Mouse (Mus musculus) embryonic facial prominence, embryonic 11.5 days (tissue): ENCODE data around the gene Zfp358. TPM values are rescaled to one million over a fixed set of nuclear protein-coding genes. Genes with fewer than 3 reads are reported as not detected.

ENCODE experiments used
- ATAC-seq: fragments of 200-750 bp; cut with Nextera tagmentation; replicated peaks from 2 replicates; pipeline ENCODE4 v1.8.0; 2017; ENCODE audit warnings: low read depth; ENCODE audit not compliant: insufficient number of reproducible peaks, low FRiP score, low TSS enrichment
- DNase-seq: peaks from one replicate; pipeline ENCODE4 v3.0.0-alpha.2; 2015; ENCODE audit warnings: low spot score
- H3K27ac ChIP-seq: fragments of 300-500 bp; sonication (generic); replicated peaks from 2 replicates; pipeline ENCODE4 v1.5.1; 2014; ENCODE audit warnings: mild to moderate bottlenecking, low read depth, low read length, control low read depth
- H3K27me3 ChIP-seq: fragments of 300-500 bp; sonication (generic); 2 replicates; pipeline ENCODE4 v1.6.1; 2014; ENCODE audit warnings: mild to moderate bottlenecking, low read length, moderate library complexity, mixed read lengths; ENCODE audit not compliant: control insufficient read depth, insufficient read depth
- H3K36me3 ChIP-seq: fragments of 300-500 bp; sonication (generic); replicated peaks from 2 replicates; pipeline ENCODE4 v1.6.1; 2014; ENCODE audit warnings: low read depth, mild to moderate bottlenecking, low read length, moderate library complexity, mixed read lengths; ENCODE audit not compliant: control insufficient read depth, insufficient read depth
- H3K4me1 ChIP-seq: fragments of 300-500 bp; sonication (generic); 2 replicates; pipeline ENCODE4 v1.6.1; 2014; ENCODE audit warnings: low read length, mixed read lengths; ENCODE audit not compliant: control insufficient read depth, insufficient read depth
- H3K4me2 ChIP-seq: fragments of 300-500 bp; sonication (generic); 2 replicates; pipeline ENCODE4 v1.6.1; 2014; ENCODE audit warnings: low read depth, mild to moderate bottlenecking, control low read depth, low read length, moderate library complexity
- H3K4me3 ChIP-seq: fragments of 300-500 bp; sonication (generic); 2 replicates; pipeline ENCODE4 v1.5.1; 2014; ENCODE audit warnings: low read depth, low read length, control low read depth
- H3K9ac ChIP-seq: fragments of 300-500 bp; sonication (generic); replicated peaks from 2 replicates; pipeline ENCODE4 v1.6.1; 2014; ENCODE audit warnings: mild to moderate bottlenecking, control low read depth, low read length
- H3K9me3 ChIP-seq: fragments of 300-500 bp; sonication (generic); replicated peaks from 2 replicates; pipeline ENCODE4 v1.6.1; 2016; ENCODE audit warnings: mild to moderate bottlenecking, low read length, inconsistent platforms, mixed read lengths; ENCODE audit not compliant: control insufficient read depth
- WGBS: fragments of 180-500 bp; shearing (Covaris S2); extraction: QIAGEN DNeasy Blood & Tissue Kit; methylation state at CpG from one replicate; pipeline ENCODE4 v1.1.7; 2014; 5-methylcytosine and 5-hydroxymethylcytosine counted together
- polyA plus RNA-seq: library from polyadenylated mRNA; unstranded; fragments of >200 nt; fragmentation: Nextera tagmentation; extraction: Ambion mirVana; gene quantifications from 2 replicates; pipeline ENCODE4 v1.2.1, GENCODE M21; 2014

Gene Zfp358
- polyA plus RNA-seq, 1 experiment from 2014 or later = 29.0 TPM

- no peak overlapping the region for H3K4me3 ChIP-seq
- ATAC-seq (no peak), DNase-seq (no peak)
Observed at GRCm38 (mm10) chr8:3485192-3485591, 7.7 kb upstream of the Zfp358 start.

GRCm38 (mm10) chr8:3493845-3494208, 889 bp downstream of the Zfp358 start:
- 47% methylated on average over 6 of the region's 6 CpGs for WGBS
- Histone ChIP-seq H3K9me3 (peaks cover 6% of the 10 kb centered on the region), H3K4me3 (peak overlapping the region; percentile 88), H3K4me1 (no peaks in the 10 kb centered on the region), H3K9ac (peak overlapping the region; percentile 98), H3K4me2 (peak overlapping the region; percentile 61), H3K36me3 (peaks cover 26% of the 10 kb centered on the region), H3K27ac (peak overlapping the region; percentile 86), H3K27me3 (no peaks in the 10 kb centered on the region)
- ATAC-seq = no peak
- no peak for DNase-seq

More at GRCm38 (mm10) chr8:3485192-3485591, 7.7 kb upstream of the Zfp358 start:
- H3K27ac ChIP-seq = no peak overlapping the region
- H3K9me3 ChIP-seq = no peaks in the 10 kb centered on the region
- no peak overlapping the region for H3K9ac ChIP-seq
- no peaks in the 10 kb centered on the region for H3K27me3 ChIP-seq
- no peaks in the 10 kb centered on the region for H3K4me1 ChIP-seq
- no peaks in the 10 kb centered on the region for H3K36me3 ChIP-seq
- WGBS = 20% methylated on average over 5 of the region's 5 CpGs
- H3K4me2 ChIP-seq = no peak overlapping the region

GRCm38 (mm10) chr8:3495578-3496427, 2.9 kb downstream of the Zfp358 start:
- peaks cover 6% of the 10 kb centered on the region for H3K9me3 ChIP-seq
- H3K4me3 ChIP-seq = peak overlapping the region; percentile 8; the same call in 1 of the 2 replicates
- ATAC-seq = no peak
- no peak for DNase-seq
- H3K36me3 ChIP-seq = peaks cover 26% of the 10 kb centered on the region
- no peak overlapping the region for H3K27ac ChIP-seq
- WGBS = 94% methylated on average over 44 of the region's 44 CpGs
- H3K4me2 ChIP-seq = no peak overlapping the region
- H3K27me3 ChIP-seq = no peaks in the 10 kb centered on the region
- no peaks in the 10 kb centered on the region for H3K4me1 ChIP-seq
- H3K9ac ChIP-seq = no peak overlapping the region

- peaks cover 6% of the 10 kb centered on the region for H3K9me3 ChIP-seq
- WGBS = 92% methylated on average over 15 of the region's 15 CpGs
Observed at GRCm38 (mm10) chr8:3496428-3496748, 3.5 kb downstream of the Zfp358 start.

GRCm38 (mm10) chr8:3498583-3498982, 5.6 kb downstream of the Zfp358 start:
- Histone ChIP-seq H3K36me3 (peaks cover 26% of the 10 kb centered on the region), H3K9ac (no peak overlapping the region), H3K27ac (no peak overlapping the region), H3K4me1 (no peaks in the 10 kb centered on the region), H3K4me3 (no peak overlapping the region), H3K9me3 (peaks cover 6% of the 10 kb centered on the region), H3K27me3 (no peaks in the 10 kb centered on the region), H3K4me2 (no peak overlapping the region)
- WGBS = 92% methylated on average over 3 of the region's 3 CpGs
- no peak for ATAC-seq
- no peak for DNase-seq

More at GRCm38 (mm10) chr8:3496428-3496748, 3.5 kb downstream of the Zfp358 start:
- Histone ChIP-seq H3K9ac (no peak overlapping the region), H3K4me1 (no peaks in the 10 kb centered on the region), H3K4me3 (peak overlapping the region; percentile 8; the same call in 1 of the 2 replicates), H3K27me3 (no peaks in the 10 kb centered on the region), H3K4me2 (no peak overlapping the region), H3K27ac (no peak overlapping the region), H3K36me3 (peaks cover 26% of the 10 kb centered on the region)
- DNase-seq (no peak), ATAC-seq (no peak)

- H3K36me3 ChIP-seq = peaks cover 24% of the 10 kb centered on the region
- H3K4me2 ChIP-seq = peak overlapping the region; percentile 69
- ATAC-seq (peak; percentile 2; the same call in 1 of the 2 replicates), DNase-seq (no peak)
- peak overlapping the region; percentile 79 for H3K27ac ChIP-seq
- WGBS = 12% methylated on average over 8 of the region's 8 CpGs
- H3K9me3 ChIP-seq = peaks cover 6% of the 10 kb centered on the region
- no peaks in the 10 kb centered on the region for H3K27me3 ChIP-seq
- peak overlapping the region; percentile 83 for H3K4me3 ChIP-seq
- peak overlapping the region; percentile 82 for H3K9ac ChIP-seq
- H3K4me1 ChIP-seq = no peaks in the 10 kb centered on the region
Observed at GRCm38 (mm10) chr8:3499751-3500150, 6.8 kb downstream of the Zfp358 start.

- WGBS = under 1% methylated on average over 68 of the region's 70 CpGs
- ATAC-seq = peak; percentile 87
Observed at GRCm38 (mm10) chr8:3500235-3501090, 7.5 kb downstream of the Zfp358 start, which contains the start of gene Mcoln1. TSS of gene Mcoln1 (plus strand) at chr8:3500457.

More at GRCm38 (mm10) chr8:3500235-3501090, 7.5 kb downstream of the Zfp358 start, which contains the start of gene Mcoln1:
- peaks cover 6% of the 10 kb centered on the region for H3K9me3 ChIP-seq
- peak within 1 kb of the TSS; percentile 69 for H3K4me2 ChIP-seq
- H3K36me3 ChIP-seq = peaks cover 19% of the 10 kb centered on the region
- peak; percentile 100 for DNase-seq
- H3K4me1 ChIP-seq = no peaks in the 10 kb centered on the region
- peak within 1 kb of the TSS; percentile 82 for H3K9ac ChIP-seq
- H3K4me3 ChIP-seq = peak within 1 kb of the TSS; percentile 83
- peak within 1 kb of the TSS; percentile 79 for H3K27ac ChIP-seq
- H3K27me3 ChIP-seq = no peaks in the 10 kb centered on the region
